Mouse (Mus musculus) thymus, postnatal 25 days (tissue): ENCODE measurements around the gene Ckap2l.

Experiments
- DNase-seq: peaks from one replicate; pipeline ENCODE4 v3.0.0; 2022

The Ckap2l gene

DNA sequence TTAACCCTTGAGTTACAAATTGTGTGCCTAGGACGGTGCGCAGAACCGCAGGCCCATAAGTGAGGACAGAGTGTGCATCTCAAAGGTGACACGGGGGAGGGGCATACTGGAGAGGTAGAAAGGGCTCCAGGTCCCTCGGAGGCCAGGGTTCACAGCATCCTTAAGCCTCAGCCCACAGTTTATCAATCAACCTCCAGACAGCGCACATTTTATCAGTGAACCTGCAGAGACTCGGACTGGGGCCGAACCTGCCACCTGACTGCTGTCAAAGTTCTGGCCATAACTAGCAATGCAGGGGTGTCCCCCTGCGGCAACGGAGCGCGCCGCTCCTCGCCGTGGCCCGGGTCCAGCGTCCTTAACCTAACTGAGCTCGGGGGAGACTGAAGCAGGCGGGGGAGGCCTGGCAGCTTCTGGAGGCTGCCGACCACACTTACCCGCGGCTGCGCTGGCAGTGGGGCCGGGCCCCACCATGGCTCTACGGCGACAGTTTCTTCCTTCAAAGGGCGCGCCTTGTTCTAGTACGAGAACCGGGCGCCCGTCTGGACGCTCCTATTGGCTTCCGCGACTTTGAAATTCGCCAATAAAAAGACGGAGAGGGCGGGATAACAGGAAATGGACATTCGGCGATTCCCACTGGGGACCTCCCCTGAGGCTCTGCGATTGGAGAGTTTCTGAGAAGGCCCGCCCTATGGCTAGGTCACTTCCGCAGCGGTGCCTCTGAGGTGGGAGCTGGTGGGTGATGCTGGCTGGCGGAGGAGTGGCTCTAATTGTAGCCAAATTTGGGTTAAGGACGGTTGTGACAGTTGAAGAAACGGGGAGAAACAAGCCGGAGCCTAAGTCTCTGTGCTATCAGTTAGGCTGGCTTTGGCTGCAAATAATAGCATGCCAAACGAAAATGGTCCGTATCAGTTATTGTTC is at the start of gene Ckap2l:
Gene Ckap2l, minus strand, starts transcription at position 542 of the 918 bp plus-strand sequence.
- peak; percentile 98 for DNase-seq

DNA sequence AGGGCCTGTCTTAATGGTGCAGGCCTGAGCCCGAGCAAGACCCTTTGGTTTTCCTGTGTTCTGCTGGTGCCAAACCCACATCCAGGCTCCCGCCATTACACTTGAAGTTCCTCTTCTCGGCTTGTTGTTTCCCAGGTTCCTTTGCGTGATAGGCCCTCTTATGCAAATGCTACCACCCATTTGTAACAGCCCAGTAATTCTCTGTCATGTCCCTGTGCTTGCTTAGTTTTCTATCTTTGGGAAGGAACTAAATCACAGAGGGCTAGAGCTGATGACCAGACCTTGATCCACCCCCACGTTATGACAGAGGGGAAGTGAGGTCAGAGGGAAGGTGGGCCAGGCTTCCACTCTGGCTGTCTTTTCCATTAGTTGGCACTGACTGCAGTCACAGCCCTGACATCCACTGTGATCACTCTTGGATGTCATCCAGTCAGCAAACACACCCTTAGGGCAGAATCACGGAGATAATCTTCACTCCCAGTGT is 41.2 kb upstream of the Ckap2l start:
- no peak for DNase-seq

DNA sequence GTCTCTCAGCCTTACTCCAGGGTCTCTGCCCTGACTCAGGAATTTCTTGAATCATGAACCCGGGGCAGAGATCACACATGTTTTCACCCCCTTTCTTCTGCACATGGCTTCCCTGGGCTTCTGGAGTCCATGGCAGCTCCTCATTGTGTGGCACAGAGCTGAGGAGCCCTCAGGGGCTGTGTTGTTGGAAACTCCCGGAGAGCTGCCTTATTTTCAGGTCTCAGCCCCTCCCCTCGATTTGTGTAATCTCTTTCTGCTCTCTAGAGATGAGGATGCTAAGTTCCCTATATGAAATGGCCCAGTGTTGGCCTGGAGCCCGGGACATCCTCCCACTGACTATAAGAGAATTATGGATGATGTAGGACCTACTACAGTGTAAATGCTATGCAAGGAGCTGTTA is 36.5 kb upstream of the Ckap2l start:
- no peak for DNase-seq

DNA sequence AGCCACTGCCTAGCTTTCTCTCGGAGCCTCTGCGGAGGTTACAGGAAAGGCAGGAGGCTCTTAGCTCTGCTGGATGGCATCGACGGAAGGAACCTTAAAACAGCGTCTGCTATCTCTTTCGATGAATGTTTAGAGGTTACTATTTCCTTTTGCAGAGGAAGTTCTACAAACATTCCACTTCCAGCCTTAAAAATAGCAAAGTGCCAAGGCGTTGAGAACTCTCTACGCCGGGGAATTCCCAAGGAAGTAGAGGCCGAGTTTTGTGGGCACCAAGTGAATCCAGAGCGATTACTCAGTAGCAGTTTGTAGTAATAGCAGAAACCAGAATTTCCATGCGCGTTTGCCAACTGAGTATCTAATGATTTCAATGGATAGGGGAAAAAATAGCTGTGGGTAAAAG is 33.5 kb upstream of the Ckap2l start:
- DNase-seq, result no peak

DNA sequence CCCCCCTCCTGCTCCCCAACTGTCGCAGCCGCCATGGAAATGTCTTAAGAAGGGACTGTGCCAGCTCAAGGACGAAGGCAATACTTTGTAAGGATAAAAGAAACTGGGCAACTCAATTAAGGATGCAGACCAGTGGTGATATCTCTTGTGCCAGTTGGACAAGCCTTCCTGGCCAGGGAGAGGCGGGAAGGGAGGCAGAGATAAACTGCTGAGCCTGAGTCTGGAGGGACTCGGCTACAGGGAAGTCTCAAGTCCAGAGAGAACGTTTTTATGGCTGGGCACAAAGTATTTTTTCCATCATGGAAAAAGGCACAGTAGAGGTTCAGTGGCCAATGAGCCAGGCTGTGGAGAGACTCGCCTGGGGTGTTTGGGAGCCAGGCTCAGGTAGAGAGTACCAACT is 33.0 kb upstream of the Ckap2l start:
- no peak for DNase-seq

DNA sequence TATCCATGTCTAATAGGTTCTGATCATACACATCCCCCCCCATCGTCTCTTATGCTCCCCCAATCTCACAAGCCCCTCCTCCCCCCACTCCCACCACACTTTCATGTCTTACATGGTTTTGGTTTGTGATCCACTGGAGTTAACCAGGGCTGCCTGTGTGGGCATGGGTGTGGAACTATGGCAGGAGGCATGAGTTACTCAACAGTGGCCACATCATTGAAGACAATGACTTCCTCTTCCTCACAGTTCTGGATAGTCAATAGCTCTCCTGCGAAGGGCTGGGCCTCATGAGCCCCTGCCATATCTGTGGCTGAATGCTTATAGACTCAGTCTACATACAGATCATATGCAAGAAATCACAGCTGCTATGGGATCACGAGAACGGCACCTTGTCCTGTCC is 31.2 kb upstream of the Ckap2l start:
- DNase-seq, result no peak

DNA sequence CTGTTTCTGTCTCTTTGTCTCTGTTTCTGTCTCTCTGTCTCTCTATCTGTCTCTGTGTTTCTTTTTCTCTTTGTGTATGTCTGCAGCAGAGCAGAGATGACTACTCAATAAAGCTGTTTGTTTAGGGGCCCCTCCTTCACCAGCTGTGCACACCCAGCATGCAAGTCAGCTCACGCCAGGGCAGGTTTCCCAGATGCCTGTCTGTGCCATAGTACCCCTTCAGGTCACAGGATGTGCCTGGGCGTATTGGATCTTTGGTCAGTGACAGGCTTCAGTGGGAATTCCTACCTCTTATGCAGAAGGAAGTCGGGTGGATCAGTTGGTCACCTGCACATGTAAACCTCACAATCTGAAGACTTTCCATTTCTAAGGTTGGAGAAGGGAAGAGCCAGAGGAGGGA is 27.2 kb upstream of the Ckap2l start:
- DNase-seq, result no peak

DNA sequence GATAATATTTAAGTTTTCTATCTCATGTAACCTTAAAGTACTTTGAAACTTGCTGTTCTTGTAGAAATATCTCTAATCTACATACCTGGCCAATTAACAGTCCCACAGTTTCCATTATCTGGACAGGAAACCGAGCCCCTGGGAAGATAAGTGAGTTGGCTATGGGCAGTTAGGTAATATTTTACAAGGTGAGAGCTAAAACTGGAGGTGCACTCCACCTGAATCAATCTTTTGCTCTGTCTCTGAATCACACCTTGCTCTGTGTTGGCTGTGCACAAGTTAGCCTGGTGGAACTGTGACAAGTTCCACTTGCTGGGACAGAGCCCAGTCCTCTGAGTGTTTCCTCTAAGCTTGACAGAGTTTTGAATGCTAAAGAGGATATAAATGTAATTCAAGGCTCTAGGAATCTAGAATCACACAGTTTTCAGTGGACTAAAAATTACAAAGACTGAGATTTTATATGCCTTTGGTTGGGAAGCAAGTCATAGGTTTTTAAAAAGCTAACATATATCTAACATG is 25.2 kb upstream of the Ckap2l start:
- no peak for DNase-seq

DNA sequence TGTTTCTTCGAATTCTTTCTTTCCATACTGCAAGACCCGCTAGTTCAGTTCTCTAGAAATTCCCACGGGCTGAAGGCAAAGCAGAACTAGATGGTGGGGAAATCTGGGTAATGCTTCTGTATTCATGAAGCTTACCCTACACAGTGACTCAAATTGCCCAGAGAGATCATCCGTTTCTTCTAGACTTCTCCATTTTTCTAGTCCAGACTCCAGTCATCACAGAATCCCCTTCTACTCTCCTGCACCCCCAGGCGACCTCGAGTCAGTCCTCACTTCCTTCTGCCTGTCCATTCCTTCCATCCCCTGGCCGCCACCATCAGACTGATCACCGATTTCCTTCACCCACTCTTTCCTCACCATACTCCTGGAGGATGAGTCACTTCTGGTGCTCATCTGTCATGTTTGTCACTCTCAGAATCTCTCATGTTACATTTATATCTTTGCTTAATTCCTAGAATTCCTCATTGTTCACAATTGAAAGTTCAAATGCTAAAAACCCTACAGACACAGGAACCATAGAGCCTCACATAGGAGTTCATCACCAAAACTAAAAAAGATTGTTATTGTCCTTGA is 23.1 kb upstream of the Ckap2l start:
- DNase-seq, result no peak

DNA sequence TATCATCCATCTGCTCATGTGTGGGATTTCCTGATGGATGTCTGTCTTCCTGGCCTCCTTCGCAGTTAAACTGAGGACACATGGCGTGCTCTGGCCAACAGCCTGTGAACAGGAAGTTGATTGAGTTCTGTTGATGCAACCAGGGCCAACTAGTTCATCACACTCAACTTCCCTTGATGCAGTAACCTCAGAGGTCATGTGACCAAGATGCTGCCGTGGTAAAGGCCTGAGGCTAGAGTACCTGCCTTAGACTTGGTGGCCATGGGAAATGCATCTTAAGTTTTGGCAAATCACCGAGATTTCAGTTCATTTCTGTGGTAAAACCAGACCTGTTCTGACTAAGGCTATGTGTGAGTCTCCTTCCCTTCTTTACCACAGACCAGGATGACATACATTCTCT is 18.8 kb upstream of the Ckap2l start:
- DNase-seq, result no peak

DNA sequence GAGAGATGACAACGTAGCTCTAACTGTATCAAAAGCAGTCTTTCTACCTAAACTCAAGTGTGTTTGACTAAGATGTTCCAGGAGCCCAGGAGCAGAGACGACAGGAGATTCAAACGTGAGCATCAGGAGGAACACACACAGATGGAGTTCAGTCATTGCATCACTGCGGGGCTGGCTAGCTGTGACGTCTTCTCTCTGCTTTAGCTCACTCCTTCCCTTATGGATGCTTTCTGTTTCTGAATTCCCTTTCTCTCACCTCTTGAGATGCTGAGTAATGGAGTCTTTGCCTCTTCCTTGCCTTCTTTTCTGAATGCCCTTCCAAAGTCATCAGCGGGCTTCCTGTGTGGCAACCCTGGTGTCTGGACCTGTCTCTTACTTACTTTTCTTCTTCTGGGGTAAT is 17.9 kb upstream of the Ckap2l start:
- no peak for DNase-seq

DNA sequence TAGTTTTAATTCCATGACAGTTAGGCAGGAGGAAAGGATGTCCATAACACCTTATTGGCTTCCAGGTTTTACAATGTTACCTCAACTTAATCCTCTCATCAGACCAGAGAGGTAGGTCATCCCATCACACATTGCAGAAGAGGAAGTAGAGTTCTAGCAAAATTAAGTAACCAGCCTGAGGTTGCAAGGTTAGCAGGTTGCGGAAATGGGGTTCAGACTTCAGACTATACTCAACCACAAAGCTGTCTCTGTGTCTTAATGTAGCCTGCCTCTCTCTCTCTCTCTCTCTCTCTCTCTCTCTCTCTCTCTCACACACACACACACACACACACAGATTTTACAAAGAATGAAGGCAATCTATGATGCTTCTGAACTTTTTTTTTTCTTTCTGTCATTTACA is 16.9 kb upstream of the Ckap2l start:
- DNase-seq, result no peak

DNA sequence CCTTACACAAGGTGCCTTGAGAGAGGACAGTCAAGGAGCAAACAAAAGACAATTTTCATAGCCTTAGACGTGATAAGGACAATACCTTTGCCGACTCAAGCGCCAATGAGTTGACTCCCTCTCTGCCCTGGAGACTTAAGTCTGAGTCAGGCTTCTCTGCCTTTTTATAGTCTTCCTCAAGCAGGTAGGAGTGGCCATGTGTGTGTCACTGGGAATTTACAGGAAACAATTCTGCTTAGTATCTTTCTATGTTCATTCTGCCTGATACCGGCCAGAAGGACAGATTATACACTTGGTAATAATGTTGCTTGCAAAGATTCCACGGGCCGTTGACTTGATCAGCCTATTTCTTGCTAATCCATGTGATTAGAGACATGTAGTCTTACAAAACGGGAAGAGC is 12.8 kb upstream of the Ckap2l start, which contains the start of gene Il1a:
Gene Il1a, minus strand, starts transcription at position 137 of the 400 bp plus-strand sequence.
- DNase-seq, result no peak

DNA sequence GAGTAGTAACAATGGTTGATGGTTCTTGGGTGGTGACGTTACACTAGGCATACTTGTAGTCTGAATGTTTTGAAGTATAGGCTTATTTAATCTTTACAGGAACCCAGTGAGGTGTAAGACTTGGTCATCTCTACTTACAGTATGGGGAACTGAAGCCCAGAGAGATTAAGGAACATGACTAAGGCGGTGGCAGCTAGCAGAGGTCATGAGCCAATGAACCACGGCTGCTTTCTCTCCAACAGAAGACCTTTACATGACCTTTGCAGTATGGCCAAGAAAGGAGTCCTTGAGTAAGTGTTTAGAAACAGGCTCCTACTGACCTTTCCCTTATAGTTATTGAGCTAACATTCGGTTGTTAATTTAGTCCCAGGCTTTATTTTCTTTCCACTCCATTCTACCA is 9.0 kb upstream of the Ckap2l start:
- no peak for DNase-seq

DNA sequence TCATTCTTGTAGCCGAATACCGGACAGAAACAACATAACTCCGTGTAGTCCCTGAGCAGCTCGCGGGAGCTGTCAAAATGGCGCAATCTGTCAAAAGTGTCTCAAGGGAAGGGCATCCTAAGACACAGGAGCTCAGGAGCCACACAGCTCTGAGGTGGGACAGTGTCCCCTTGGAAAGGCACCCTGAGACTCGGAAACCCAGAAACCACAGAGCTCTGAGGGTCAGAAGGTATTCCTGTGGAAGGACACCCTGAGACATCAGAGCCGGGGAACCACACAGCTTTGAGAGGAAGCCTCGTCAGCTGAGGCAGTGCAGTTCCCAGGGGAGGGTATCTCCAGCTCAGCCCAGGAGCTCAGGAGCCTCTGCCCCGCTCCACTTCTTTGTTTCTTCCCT is 574 bp upstream of the Ckap2l start:
- no peak for DNase-seq

DNA sequence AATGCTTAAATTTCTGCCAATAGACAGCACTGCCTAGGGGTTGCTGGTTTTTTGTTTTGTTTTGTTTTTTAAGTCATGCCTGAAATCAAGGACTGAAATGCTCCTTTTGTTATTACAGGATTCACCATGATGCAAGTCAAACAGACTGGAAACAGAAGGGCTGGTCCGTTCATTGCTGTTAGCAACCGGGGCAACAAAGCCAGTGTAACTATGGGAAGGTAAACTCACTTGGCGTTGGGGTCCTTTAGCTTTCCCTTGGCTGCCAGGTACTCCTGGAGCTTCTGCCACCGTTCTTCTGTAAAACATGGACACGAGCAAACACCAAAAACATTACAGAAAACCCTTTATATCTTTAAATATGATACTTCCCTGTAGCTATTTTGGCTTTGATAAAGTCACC is 926 bp downstream of the Ckap2l start:
- DNase-seq, result no peak

DNA sequence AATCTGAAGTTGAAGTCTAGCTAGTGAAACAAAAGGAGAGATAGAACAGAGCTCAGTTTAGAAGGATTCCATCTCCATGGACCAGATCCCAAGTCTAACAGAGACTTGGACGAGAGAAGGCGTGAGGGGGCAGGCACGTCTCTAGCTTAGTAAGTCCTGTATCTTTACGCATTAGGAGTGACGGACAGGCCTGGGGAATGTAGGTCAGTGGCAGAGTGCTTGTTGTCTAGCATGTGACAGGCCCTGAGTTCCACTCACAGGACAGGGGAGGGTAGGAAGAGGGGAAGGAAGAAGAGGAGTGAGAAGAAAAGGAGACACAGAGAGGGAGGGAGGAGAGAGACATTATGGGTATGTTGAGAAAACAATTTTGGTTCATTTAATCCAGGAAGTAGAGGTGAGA is 1.9 kb downstream of the Ckap2l start:
- DNase-seq, result no peak

DNA sequence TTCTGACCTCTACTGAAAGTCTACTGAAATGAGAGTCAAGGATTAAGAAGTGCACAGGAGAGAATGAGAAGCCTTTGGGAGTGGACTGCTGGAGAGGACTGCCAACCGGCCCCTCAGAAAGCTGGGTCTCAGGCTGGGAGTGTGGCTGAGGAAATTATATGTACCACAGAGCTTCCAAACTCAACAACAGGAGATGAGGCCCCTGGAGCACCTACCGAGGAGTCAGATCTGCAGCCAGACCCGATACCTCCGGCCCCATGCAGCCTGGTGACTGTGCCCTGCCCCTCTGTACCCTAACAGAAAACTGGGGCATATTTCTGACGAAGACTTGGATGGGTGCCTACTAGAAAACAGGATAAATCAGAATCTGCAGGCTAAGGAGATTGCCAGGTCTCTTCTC is 23.2 kb downstream of the Ckap2l start:
- no peak for DNase-seq

DNA sequence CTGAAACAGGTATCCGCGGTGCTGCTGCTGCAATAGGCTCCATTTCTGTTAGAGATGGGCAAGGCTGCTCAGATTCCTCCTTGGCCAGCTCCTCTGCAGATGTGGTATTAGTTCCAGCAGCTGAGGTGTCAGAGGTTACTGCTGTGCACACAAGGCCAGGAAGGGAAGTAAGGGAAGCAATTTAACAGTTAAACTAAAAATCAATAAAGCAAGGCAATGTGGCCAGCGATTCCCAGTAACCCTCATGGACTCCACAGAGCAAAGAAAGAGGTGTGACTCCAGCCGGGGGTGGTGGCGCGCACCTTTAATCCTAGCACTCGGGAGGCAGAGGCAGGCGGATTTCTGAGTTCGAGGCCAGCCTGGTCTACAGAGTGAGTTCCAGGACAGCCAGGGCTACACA is 26.4 kb downstream of the Ckap2l start:
- DNase-seq, result no peak

DNA sequence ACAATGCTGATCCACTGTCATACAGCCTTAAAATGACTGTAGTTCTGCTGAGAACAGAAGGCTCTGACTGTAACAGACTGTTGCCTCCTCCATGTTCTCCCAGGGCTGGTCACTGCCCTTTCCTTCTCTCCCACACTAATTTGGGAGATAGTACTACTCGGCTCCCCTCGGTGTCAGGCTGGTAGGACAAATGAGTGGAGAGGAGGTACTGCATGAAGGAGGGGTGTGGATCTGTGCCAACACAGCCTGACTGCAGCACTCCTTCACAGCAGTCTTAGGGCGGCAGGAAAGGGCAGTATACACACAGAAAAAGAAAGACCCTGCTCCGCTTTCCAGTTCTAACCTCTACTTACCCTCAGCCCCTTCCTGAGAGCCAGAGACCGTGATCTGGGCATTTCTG is 27.0 kb downstream of the Ckap2l start:
- DNase-seq, result no peak

DNA sequence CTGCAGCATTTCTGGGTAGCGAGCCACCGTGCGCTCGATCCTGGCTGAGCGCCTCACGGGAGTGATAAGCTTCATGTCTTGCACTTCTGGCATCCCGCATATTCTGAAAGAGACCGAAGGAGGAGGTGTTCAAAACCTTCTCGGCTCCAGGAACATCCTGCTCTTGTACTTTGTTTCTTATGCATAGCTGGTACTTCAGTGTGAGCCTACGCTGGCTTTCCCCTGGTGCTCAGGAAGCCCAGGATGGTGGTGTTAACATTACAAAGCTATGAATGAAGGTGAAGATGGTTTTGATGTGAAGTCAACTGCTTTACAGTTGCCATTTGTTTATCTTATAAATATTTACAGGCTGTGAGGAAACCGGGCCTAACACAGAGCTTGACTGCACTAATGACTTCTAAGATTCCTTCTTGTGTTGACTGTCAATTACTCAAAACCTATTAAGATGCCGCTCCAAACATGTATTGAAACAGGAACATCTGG is 27.8 kb downstream of the Ckap2l start:
- no peak for DNase-seq

DNA sequence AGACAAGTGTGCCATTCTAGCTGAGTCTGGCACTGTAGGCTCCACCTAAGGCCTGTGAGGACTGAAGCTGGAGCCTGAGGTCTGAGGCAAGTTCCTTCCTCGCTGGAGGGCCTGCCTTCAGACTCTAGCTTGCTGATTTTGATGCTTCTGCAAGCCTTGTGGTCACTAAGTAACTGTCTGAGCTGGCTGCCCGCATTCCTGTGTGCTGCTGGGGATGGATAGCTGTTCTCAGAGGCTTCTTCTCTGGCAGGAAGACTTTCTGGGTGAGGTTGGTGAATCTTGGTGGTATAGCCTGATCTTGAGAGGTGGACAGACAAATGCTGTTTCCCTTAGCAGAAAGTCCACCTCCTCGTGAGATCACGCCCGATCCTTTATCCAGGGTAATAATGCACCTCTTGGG is 29.3 kb downstream of the Ckap2l start:
- DNase-seq, result no peak

DNA sequence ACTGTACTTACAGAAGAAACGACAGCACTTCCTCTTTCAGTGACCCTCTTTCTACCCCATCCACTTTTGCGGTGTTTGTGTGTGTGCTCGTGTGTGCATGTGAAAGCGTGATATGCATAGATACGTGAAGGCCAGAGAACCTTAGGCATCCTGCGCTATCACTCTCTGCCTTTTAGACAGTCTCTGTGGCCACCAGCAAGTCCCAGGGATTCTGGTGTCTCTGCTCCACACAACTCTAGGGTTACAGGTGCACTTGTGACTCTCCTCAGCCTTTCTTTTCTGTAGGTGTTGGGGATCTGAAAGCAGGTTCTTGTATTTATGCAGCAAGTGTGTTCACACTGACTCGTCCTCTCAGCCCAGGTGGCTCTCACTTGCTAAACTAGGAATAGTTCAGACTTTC is 31.7 kb downstream of the Ckap2l start:
- DNase-seq, result no peak

DNA sequence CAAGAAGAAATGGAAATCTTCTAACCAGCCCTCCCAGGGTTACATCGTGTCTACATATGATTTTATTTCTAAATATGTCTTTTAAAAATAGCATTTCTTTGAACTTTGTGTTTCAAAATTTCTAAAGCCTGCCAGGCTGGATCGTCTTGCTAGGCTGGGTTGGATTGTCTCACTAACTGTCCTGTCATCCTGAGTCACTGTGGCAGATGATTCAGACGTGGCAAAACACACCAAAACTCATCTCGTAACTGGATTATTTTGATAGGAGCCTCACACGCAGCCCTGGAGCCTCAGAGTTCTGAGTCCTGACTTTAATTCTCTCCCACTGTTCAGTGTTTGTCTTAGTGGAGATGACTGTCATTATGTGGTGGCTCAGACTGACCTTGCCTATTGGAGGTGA is 33.9 kb downstream of the Ckap2l start:
- DNase-seq, result no peak
